Mouse (Mus musculus) MEL (cell line): Measurements from ENCODE around the gene Diexf. TPM values are rescaled to one million over a fixed set of nuclear protein-coding genes. Genes with fewer than 3 reads are reported as not detected.

Experiments
- DNase-seq: peaks from one replicate; pipeline ENCODE4 v3.0.0; 2011; ENCODE audit warnings: low read depth, low spot score
- H3K27ac ChIP-seq: 2 replicates; pipeline ENCODE4 v1.5.1; 2012; ENCODE audit warnings: low read depth, mild to moderate bottlenecking, control low read depth, low read length, moderate library complexity; ENCODE audit not compliant: control insufficient read depth
- H3K27me3 ChIP-seq, 2 experiments: fragments of 150-350 bp in 1 of 2; sonication (generic) in 1 of 2; 2 replicates each; pipeline ENCODE4 v1.6.1; 2012; ENCODE audit warnings: low read length in 2 of 2, mild to moderate bottlenecking in 2 of 2, improper control_type of control experiment in 1 of 2, moderate library complexity in 1 of 2; ENCODE audit not compliant: insufficient read depth in 2 of 2, control insufficient read depth in 1 of 2
- H3K36me3 ChIP-seq, 2 experiments: 2 replicates each; pipeline ENCODE4 v1.6.1; 2012 to 2014; ENCODE audit warnings: low read length in 2 of 2, improper control_type of control experiment in 1 of 2, inconsistent platforms in 1 of 2, mild to moderate bottlenecking in 1 of 2; ENCODE audit not compliant: insufficient read depth in 2 of 2, control insufficient read depth in 1 of 2
- H3K4me1 ChIP-seq, 2 experiments: fragments of 150-350 bp in 1 of 2; sonication (generic) in 1 of 2; 2 replicates each; pipeline ENCODE4 v1.6.1; 2012; ENCODE audit warnings: low read length in 2 of 2, improper control_type of control experiment in 1 of 2, mild to moderate bottlenecking in 1 of 2; ENCODE audit not compliant: insufficient read depth in 2 of 2, control insufficient read depth in 1 of 2
- H3K4me3 ChIP-seq, 2 experiments: fragments of 150-350 bp in 1 of 2; sonication (generic) in 1 of 2; 2 replicates each; pipeline ENCODE4 v1.5.1; 2012; ENCODE audit warnings: low read depth in 2 of 2, low read length in 2 of 2, mild to moderate bottlenecking in 2 of 2, moderate library complexity in 2 of 2, control low read depth in 1 of 2, improper control_type of control experiment in 1 of 2; ENCODE audit not compliant: control insufficient read depth in 1 of 2, insufficient read depth in 1 of 2
- H3K79me2 ChIP-seq: 2 replicates; pipeline ENCODE4 v1.6.1; 2012; ENCODE audit warnings: mild to moderate bottlenecking, low read length, moderate library complexity; ENCODE audit not compliant: control insufficient read depth, poor library complexity, insufficient read depth
- H3K9ac ChIP-seq: 2 replicates; pipeline ENCODE4 v1.6.1; 2012; ENCODE audit warnings: low read depth, mild to moderate bottlenecking, control low read depth, low read length, moderate library complexity; ENCODE audit not compliant: control insufficient read depth, poor library complexity, severe bottlenecking
- H3K9me3 ChIP-seq: fragments of 150-350 bp; sonication (generic); replicated peaks from 2 replicates; pipeline ENCODE4 v1.6.1; 2012; ENCODE audit warnings: mild to moderate bottlenecking, low read length, improper control_type of control experiment, moderate library complexity; ENCODE audit not compliant: insufficient read depth
- CTCF ChIP-seq, 3 experiments: IDR thresholded peaks in 2 of 3; conservative IDR thresholded peaks in 1 of 3; 2 replicates each; pipeline ENCODE4 v1.5.1; 2011 to 2012; ENCODE audit warnings: low read length in 3 of 3, low read depth in 2 of 3, mild to moderate bottlenecking in 2 of 3, improper control_type of control experiment in 1 of 3, inconsistent platforms in 1 of 3, mixed read lengths in 1 of 3, moderate library complexity in 1 of 3; ENCODE audit not compliant: control insufficient read depth in 1 of 3, insufficient read depth in 1 of 3, poor library complexity in 1 of 3, severe bottlenecking in 1 of 3
- GABPA ChIP-seq: IDR thresholded peaks from 2 replicates; pipeline ENCODE4 v1.6.1; 2012; ENCODE audit warnings: low read depth, mild to moderate bottlenecking, inconsistent platforms, low read length, improper control_type of control experiment, moderate library complexity
- JUND ChIP-seq: IDR thresholded peaks from 2 replicates; pipeline ENCODE4 v1.6.1; 2011; ENCODE audit warnings: low read depth, mild to moderate bottlenecking, improper control_type of control experiment, low read length
- MEF2A ChIP-seq: IDR thresholded peaks from 2 replicates; pipeline ENCODE4 v1.6.1; 2014; ENCODE audit warnings: low read depth, mild to moderate bottlenecking, inconsistent platforms, low read length, improper control_type of control experiment; ENCODE audit not compliant: poor library complexity, insufficient replicate concordance, severe bottlenecking; ENCODE audit errors: extremely low read depth
- MXI1 ChIP-seq: IDR thresholded peaks from 2 replicates; pipeline ENCODE4 v1.6.1; 2011; ENCODE audit warnings: mild to moderate bottlenecking, low read depth, low read length, improper control_type of control experiment
- MYB ChIP-seq: IDR thresholded peaks from 2 replicates; pipeline ENCODE4 v1.6.1; 2011; ENCODE audit warnings: mild to moderate bottlenecking, low read depth, low read length, improper control_type of control experiment
- MYC ChIP-seq: IDR thresholded peaks from 2 replicates; pipeline ENCODE4 v1.6.1; 2011; ENCODE audit warnings: low read depth, mild to moderate bottlenecking, low read length, improper control_type of control experiment, moderate library complexity
- RAD21 ChIP-seq: IDR thresholded peaks from 2 replicates; pipeline ENCODE4 v1.6.1; 2011; ENCODE audit warnings: mild to moderate bottlenecking, low read depth, low read length, improper control_type of control experiment
- RCOR1 ChIP-seq: IDR thresholded peaks from 2 replicates; pipeline ENCODE4 v1.6.1; 2012; ENCODE audit warnings: low read depth, mild to moderate bottlenecking, inconsistent platforms, low read length, improper control_type of control experiment
- SIN3A ChIP-seq: IDR thresholded peaks from 2 replicates; pipeline ENCODE4 v1.6.1; 2012; ENCODE audit warnings: low read length, improper control_type of control experiment, inconsistent platforms
- SMC3 ChIP-seq: IDR thresholded peaks from 2 replicates; pipeline ENCODE4 v1.6.1; 2011; ENCODE audit warnings: low read depth, low read length, improper control_type of control experiment
- TAL1 ChIP-seq: IDR thresholded peaks from 2 replicates; pipeline ENCODE4 v1.6.1; 2012; ENCODE audit warnings: mild to moderate bottlenecking, inconsistent platforms, low read length, moderate library complexity, mixed read lengths
- ZC3H11A ChIP-seq: IDR thresholded peaks from 2 replicates; pipeline ENCODE4 v1.6.1; 2012; ENCODE audit warnings: low read depth, mild to moderate bottlenecking, inconsistent platforms, low read length, improper control_type of control experiment
- ZMIZ1 ChIP-seq: IDR thresholded peaks from 2 replicates; pipeline ENCODE4 v1.6.1; 2012; ENCODE audit warnings: low read depth, mild to moderate bottlenecking, inconsistent platforms, low read length, improper control_type of control experiment, moderate library complexity
- ZNF384 ChIP-seq: IDR thresholded peaks from 2 replicates; pipeline ENCODE4 v1.6.1; 2012; ENCODE audit warnings: low read depth, mild to moderate bottlenecking, inconsistent platforms, low read length, improper control_type of control experiment
- polyA plus RNA-seq, 2 experiments: library from polyadenylated mRNA; stranded (reverse) in 1 of 2; unstranded in 1 of 2; fragments of >175 nt in 1 of 2; fragments of >200 nt in 1 of 2; gene quantifications; 2 replicates each; pipeline versions ENCODE4 v1.2.1 to v1.2.4; 2012; ENCODE audit warnings: low replicate concordance in 2 of 2, low read depth in 1 of 2; ENCODE audit not compliant: insufficient read length in 2 of 2, insufficient read depth in 1 of 2, missing spikeins in 1 of 2
- total RNA-seq: library from RNA; depleted of rRNA; stranded (reverse); fragments of 300-350 nt; gene quantifications from 2 replicates; pipeline ENCODE4 v1.2.3, GENCODE M21; 2012

Diexf gene
- total and polyA plus RNA-seq, 3 experiments = 20.6 to 45.4 TPM; not detected in 1

DNA sequence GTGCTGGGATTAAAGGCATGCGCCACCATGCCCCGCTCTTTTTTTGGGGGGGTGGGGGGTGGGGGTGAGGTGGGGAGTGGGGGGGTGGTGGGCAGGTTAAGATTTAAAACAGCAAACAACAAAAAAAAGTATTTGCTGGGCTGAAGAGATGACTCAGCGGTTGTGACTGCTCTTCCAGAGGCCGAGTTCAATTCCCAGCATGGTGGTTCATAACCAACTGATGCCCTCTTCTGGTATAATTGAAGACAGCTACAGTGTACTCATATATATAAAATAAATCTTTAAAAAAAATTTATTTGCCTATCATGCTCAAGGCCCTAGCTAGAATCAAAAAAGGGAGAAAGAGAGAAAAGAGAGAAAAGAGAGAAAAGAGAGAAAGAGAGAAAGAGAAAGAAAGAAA is 4.2 kb downstream of the Diexf start:
- TF ChIP-seq ZNF384 = no peak
- no peak for TF ChIP-seq JUND
- no peak for TF ChIP-seq ZC3H11A
- TF ChIP-seq MXI1 = no peak
- no peak for TF ChIP-seq MYB
- TF ChIP-seq RCOR1 = no peak
- peak; percentile 31 for TF ChIP-seq RAD21
- peak in 1 of 3 experiments; percentile 22; a peak in 1 of 6 replicates for TF ChIP-seq CTCF (IDR thresholded peaks at IDR 0.05 in 2 of 3, conservative IDR thresholded peaks at IDR 0.05 in 1 of 3; ENCODE audit: control insufficient read depth in 1 of 3, insufficient read depth in 1 of 3, low read depth in 2 of 3, low read length in 3 of 3, poor library complexity in 1 of 3, severe bottlenecking in 1 of 3)
- no peak for TF ChIP-seq GABPA
- TF ChIP-seq SMC3 = peak; percentile 23; the same call in 1 of the 2 replicates
- TF ChIP-seq, all 39 proteins: peak for 3
- Histone ChIP-seq H3K27ac (no peak overlapping the region), H3K79me2 (peaks cover 27% of the 10 kb centered on the region), H3K27me3 (no peaks in the 10 kb centered on the region), H3K4me3 (no peak overlapping the region), H3K36me3 (peaks cover 13 to 16% of the 10 kb centered on the region in 2 experiments), H3K9ac (no peak overlapping the region), H3K9me3 (no peaks in the 10 kb centered on the region), H3K4me1 (peaks cover 2 to 11% of the 10 kb centered on the region in 2 experiments; a peak in 2 of 4 replicates)
- DNase-seq = peak; percentile 42

DNA sequence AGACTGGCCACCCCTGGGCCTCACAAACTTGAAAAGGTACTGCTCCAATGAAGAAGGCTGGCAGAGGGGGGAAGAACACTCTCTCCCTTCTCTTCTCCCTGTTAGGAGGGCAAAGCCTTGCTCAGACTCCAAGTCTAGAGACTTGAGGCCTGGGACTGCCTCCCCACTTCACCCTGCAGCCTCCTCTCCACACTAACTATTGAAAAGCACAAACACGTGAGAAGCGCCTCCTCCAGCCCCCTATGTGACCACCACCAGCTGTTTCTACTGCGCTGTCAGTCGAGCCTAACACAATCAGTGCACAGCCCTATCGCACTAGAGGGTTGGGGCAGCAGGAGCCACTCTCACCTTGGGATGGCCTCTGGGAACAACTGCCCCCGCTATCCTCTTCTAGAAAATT is 6.8 kb downstream of the Diexf start:
- no peak overlapping the region for H3K9ac ChIP-seq
- TF ChIP-seq MYC (no peak), SIN3A (no peak), TAL1 (no peak)
- H3K4me1 ChIP-seq = peaks cover 0 to 4% of the 10 kb centered on the region in 2 experiments; a peak in 1 of 4 replicates
- H3K9me3 ChIP-seq = no peaks in the 10 kb centered on the region
- peaks cover 10 to 24% of the 10 kb centered on the region in 2 experiments for H3K36me3 ChIP-seq
- H3K27me3 ChIP-seq = no peaks in the 10 kb centered on the region
- no peak overlapping the region for H3K27ac ChIP-seq
- H3K79me2 ChIP-seq = peaks cover 14% of the 10 kb centered on the region
- H3K4me3 ChIP-seq = no peak overlapping the region
- no peak for DNase-seq

DNA sequence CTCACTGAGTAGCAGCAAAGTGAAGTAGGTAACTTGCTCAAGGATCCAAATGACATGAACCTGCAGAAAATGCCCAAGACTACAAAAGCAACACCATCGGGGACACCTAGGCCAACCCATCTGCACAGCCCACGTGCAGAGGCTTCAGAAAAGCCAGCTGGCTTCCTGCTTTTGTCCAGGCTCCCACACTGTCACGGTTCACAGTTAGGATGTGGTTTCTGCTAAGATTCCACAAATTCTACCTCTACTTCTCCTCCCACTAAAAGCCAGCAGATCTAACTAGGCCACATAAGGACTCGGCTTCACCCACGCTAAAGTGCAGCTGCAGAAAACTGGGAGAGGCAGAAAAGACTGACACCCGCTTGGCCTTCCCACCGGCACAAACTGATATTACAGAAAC is 7.3 kb downstream of the Diexf start:
- TF ChIP-seq RCOR1 = no peak
- TF ChIP-seq MEF2A = no peak
- no peak for TF ChIP-seq ZMIZ1
- no peak overlapping the region for H3K4me3 ChIP-seq
- H3K9me3 ChIP-seq = no peaks in the 10 kb centered on the region
- H3K9ac ChIP-seq = no peak overlapping the region
- DNase-seq = no peak
- H3K79me2 ChIP-seq = peaks cover 10% of the 10 kb centered on the region
- H3K4me1 ChIP-seq = peaks cover 0 to 4% of the 10 kb centered on the region in 2 experiments; a peak in 1 of 4 replicates
- H3K27ac ChIP-seq = no peak overlapping the region
- H3K27me3 ChIP-seq = no peaks in the 10 kb centered on the region
- peaks cover 10 to 28% of the 10 kb centered on the region in 2 experiments for H3K36me3 ChIP-seq
